Mouse (Mus musculus) kidney, postnatal 4 days (tissue): ENCODE results near the gene Mcee.

Experiments used
- DNase-seq, 2 experiments: peaks; one replicate each; pipeline ENCODE4 v3.0.0; 2021; ENCODE audit warnings: mixed read lengths in 2 of 2

Mcee gene

DNA sequence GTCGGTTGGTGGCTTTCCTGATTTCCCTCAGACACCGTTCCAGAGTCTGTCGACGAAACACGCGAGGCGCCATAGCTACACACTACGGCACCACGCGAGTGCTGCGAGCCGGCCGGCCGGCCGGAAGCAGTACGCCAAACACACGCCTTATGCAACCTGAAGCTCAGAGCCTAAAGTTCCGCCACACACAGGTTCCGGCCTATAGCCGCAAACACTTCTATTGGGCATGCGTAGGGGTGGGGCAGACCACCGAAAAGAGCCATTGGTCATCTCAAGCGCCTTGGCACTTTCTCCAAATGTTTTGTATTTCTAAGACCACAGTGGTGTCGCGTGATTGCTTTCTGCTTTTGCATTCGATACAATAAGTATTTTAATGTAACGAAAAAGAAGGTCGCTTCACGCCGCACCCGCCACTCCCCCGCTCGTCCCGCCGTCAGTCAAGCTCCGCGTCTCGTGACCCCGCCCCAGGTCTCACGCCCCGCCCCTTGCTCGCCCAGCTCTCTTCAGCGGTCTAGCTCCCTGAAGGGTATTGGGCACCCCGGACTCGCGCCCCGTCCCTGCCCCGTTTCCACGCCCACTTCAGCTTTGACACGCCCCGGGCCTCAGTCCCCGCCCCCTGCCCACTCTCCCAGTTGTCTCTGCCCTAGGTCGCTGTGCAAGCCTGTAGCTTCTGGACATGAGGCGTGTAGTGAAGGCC lies at the start of gene Mcee, which contains the start of gene Mphosph10:
Gene Mcee (plus strand): TSS at position 486 of the 697 bp plus-strand sequence.
Gene Mphosph10 (minus strand): TSS at position 147 of the 697 bp plus-strand sequence.
- DNase-seq, result peak; percentile 99

DNA sequence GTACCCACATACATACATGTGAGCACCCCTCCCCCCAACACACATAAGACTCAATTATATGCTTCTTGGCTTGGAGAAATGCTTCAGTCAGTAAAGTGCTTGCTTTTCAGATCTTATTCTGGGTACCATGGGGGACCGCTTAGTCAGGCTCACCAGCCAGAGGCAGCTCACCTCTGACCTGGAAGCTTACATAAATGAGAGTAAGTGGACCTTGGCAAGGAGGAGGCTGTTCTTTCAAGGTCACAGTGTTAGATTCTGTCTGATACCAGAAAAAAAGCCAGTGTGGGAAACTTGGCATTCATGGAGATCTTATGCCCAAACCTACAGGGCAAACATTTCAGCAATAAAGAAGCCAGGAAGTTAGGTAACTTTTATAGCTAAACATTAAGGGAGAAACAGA lies 44.6 kb upstream of the Mcee start:
- DNase-seq, result no peak

DNA sequence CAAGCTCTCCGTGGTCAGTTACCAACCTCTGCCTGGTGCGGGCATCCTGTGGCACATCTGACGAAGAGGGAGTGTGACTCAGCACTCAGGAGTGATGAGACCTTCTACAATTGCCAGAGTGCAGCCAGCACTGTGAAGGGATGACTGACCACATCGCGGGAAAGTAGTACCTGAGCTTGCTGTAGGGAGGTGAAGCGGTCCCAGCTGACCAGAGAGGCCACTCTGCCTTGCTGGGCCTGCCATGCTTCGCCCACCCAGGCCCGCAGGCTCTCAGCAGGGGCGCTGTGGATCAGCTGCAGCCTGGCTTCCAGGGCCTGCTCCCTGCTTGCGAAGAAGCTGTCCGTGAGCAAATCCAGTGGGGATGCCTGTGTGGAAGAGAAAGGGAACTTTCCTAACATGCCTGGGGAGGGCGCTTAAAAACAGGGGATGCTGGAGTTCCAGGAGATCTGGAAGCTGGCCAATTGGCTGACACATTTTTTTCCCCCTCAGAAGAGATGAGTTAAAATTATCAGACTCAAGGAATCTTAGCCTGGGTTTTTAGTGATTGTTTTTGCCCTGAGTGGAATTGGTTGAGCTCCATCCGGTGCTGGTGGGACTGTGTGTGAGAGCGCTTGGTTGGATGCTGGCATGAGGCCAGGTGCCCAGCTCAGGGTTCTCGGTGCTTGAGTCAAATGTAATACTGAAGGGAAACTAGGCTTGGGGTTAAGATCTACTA lies 43.1 kb upstream of the Mcee start:
- peak in 1 of 2 experiments; percentile 14 for DNase-seq

DNA sequence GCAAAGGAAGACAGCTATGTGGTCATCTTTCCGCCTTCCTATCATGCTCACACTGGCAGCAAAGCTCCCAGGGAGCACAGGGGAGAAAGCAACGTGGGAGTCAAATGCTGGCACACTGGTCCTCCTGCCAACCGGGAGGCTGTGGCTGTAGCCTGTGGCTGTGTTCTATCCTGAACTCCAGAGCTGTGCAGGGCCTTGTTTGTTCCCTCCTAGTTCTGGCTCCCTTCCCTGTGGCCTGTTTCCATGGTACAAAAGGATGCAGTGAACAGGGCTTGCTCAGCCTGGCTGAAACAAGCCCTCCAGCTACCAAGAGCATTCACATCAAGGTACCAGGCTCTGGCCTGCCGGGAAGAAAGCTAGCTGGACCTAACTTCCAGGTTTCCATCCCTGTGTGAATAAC lies 41.3 kb upstream of the Mcee start:
- no peak for DNase-seq

DNA sequence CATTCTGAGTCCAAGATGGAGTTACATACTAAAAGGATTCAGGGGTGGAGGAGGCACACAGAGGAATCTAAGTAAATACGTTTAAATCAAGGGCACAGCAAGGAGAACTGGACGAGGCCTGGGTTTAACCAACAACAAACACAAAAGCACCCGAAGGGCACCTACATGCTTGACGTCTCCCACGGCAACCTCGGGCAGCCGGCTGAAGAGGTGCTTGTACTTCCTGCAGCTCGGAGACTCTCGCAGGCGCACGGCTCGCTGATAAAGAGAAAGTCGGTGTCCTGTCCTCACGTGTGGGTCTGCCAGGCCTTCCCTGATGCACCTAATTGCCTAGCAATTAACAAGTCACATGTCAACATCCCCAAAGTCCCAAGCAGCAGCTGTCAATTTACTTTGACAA lies 38.2 kb upstream of the Mcee start:
- no peak for DNase-seq

GRCm38 (mm10) chr7:64356661-64357060 lies 35.7 kb upstream of the Mcee start:
- no peak for DNase-seq

- peak; percentile 11 to 29 for DNase-seq
Measured at GRCm38 (mm10) chr7:64357405-64357804, 35.0 kb upstream of the Mcee start.

DNA sequence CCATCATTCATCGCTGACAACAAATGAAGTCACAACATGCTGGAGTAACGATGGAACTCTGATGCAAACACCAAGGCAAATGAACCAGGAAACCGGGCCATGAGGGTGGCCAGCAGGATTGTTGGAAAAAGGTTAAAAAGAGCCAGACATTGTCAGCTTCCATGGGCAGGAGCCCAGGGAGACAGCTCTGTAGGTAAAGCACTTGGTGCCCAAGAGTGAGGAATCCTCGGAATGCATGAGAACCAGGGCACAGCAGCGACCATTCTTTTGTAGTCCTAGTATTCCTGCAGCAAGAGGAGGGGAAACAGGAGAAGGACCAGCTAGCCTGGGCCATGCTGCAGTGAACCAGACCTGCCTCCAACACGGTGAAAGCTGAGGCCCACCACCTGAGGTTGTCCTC lies 33.7 kb upstream of the Mcee start:
- no peak for DNase-seq

DNA sequence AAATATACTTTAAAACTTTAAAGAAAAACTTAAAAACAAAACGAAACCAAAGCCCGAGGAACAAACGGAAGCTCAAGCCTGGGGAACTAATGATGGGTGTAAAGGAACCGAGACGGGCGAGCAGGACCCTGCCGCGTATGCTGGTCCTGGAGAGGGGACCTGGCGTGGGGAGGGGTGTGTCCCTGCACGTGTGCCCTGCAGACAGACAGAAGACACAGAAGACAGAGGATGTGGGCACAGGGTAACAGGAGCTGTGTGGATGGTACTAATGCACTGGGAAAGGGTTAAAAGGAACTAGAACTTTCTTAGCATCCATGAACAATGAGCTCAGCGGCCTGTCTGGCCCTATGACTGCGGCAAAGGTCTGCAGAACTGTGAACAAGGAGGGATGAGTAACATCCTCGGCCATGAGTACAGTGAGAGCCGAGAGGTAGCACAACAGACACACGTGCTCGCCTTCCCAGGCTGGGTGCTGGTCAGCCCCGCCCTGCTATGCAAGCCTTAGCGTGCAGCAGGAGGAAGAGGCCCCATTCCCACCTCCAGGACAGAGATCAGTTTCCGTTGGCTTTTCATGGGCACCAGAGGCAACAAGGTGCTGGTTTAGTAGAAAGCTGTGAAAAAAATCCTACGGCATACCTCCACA lies 32.3 kb upstream of the Mcee start:
- no peak for DNase-seq

- no peak for DNase-seq
Measured at GRCm38 (mm10) chr7:64360586-64360945, 31.8 kb upstream of the Mcee start.

- no peak for DNase-seq
Measured at GRCm38 (mm10) chr7:64365863-64366262, 26.5 kb upstream of the Mcee start.

GRCm38 (mm10) chr7:64369841-64370240 lies 22.6 kb upstream of the Mcee start:
- no peak for DNase-seq

- DNase-seq, result no peak
Measured at GRCm38 (mm10) chr7:64371940-64372878, 20.2 kb upstream of the Mcee start.

GRCm38 (mm10) chr7:64373147-64373829 lies 19.1 kb upstream of the Mcee start:
- DNase-seq, result peak in 1 of 2 experiments; percentile 5

- DNase-seq, result peak; percentile 89 to 92
Measured at GRCm38 (mm10) chr7:64373830-64374562, 18.4 kb upstream of the Mcee start, which contains the start of gene Fan1. Gene Fan1, minus strand, starts transcription at chr7:64374095.

GRCm38 (mm10) chr7:64391479-64391878 lies 928 bp upstream of the Mcee start:
- DNase-seq, result peak in 1 of 2 experiments; percentile 26

DNA sequence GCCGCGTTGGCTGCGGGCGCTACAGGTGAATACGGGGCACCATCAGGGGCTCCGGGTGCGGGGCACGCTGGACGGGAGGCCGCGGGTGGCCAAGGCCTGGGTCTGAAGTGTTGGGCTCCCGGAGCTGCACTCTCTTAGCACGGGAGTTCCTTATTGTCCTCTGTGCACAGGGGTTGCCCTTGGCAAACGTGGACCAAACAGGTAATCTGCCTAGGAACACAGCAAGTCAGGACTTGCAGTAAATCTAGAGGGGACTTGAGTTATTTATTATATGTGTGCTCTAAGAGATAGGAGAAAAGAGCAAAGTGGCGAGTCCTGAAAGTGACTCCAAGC lies 378 bp downstream of the Mcee start:
- DNase-seq, result no peak

DNA sequence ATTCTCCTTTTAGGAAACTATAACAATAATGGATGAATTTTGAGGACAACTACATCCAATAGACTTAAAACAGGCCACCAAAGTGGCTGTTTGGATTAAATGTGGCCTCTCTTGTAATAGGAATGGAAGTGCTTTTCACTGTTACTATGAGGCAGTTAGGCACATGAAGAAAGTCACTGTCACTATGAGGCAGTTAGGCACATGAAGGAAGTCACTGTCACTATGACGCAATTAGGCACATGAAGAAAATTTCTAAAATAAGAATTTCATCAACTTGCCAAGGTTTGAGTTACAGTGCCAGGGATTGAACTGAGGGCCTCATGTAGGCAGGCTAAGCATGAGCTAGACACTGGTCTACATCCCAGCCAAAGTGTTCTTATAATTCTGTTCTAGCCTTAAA lies 8.3 kb downstream of the Mcee start:
- no peak for DNase-seq

GRCm38 (mm10) chr7:64402452-64402851 lies 10.0 kb downstream of the Mcee start:
- no peak for DNase-seq

- no peak for DNase-seq
Measured at GRCm38 (mm10) chr7:64403989-64404388, 11.6 kb downstream of the Mcee start.

DNA sequence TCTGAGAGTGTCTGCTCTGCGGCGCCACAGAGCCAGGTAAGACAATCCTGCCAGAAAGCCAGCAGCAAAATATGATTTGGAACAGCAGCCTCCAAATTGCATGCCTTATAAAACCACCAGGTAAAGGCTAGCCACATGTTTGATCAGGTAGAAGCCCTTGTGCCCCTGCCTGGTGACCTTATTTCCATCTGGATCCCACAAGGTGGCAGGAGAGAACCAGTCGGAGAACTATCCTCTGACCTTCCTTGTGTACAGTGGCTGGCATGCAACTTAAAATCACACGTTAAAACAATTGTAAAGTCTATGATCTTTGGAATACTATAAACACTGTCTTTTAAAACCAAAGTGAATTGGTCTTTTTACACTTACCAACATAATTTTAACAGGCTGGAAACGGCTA lies 32.5 kb downstream of the Mcee start:
- peak; percentile 3 to 8 for DNase-seq
